Mouse (Mus musculus) urinary bladder, postnatal 36 days (tissue): ENCODE measurements around the gene Epb41l1.

ENCODE experiments used
- DNase-seq, 2 experiments: peaks; one replicate each; pipeline ENCODE4 v3.0.0; 2022; ENCODE audit warnings: low spot score in 2 of 2, mixed read lengths in 1 of 2

The Epb41l1 gene

GRCm38 (mm10) chr2:156533160-156533559 lies 112.5 kb downstream of the Epb41l1 start:
- DNase-seq, result no peak

- no peak for DNase-seq
Measured at GRCm38 (mm10) chr2:156538817-156539555, 118.3 kb downstream of the Epb41l1 start.

- DNase-seq, result no peak
Measured at GRCm38 (mm10) chr2:156540991-156541390, 120.3 kb downstream of the Epb41l1 start.

GRCm38 (mm10) chr2:156542410-156542809 lies 121.7 kb downstream of the Epb41l1 start:
- DNase-seq, result no peak

GRCm38 (mm10) chr2:156543804-156544203 lies 123.1 kb downstream of the Epb41l1 start:
- no peak for DNase-seq

GRCm38 (mm10) chr2:156547123-156547891 lies 126.6 kb downstream of the Epb41l1 start, which contains the start of gene Aar2:
Aar2 (plus strand) TSS chr2:156547584.
- DNase-seq, result peak; percentile 79 to 80

GRCm38 (mm10) chr2:156552421-156552820 lies 131.7 kb downstream of the Epb41l1 start:
- no peak for DNase-seq

GRCm38 (mm10) chr2:156561808-156562207 lies 141.1 kb downstream of the Epb41l1 start:
- no peak for DNase-seq

- no peak for DNase-seq
Measured at GRCm38 (mm10) chr2:156563557-156563956, 142.8 kb downstream of the Epb41l1 start.

- no peak for DNase-seq
Measured at GRCm38 (mm10) chr2:156566512-156566911, 145.8 kb downstream of the Epb41l1 start.

GRCm38 (mm10) chr2:156568647-156569046 lies 147.9 kb downstream of the Epb41l1 start:
- no peak for DNase-seq

- no peak for DNase-seq
Measured at GRCm38 (mm10) chr2:156569261-156569660, 148.6 kb downstream of the Epb41l1 start.

- DNase-seq, result no peak
Measured at GRCm38 (mm10) chr2:156571521-156571920, 150.8 kb downstream of the Epb41l1 start.

GRCm38 (mm10) chr2:156576850-156577587 lies 156.3 kb downstream of the Epb41l1 start:
- DNase-seq, result no peak

GRCm38 (mm10) chr2:156580507-156580906 lies 159.8 kb downstream of the Epb41l1 start:
- DNase-seq, result no peak

- DNase-seq, result no peak
Measured at GRCm38 (mm10) chr2:156581244-156581643, 160.5 kb downstream of the Epb41l1 start.

GRCm38 (mm10) chr2:156582887-156583286 lies 162.2 kb downstream of the Epb41l1 start:
- no peak for DNase-seq

- DNase-seq, result no peak
Measured at GRCm38 (mm10) chr2:156584154-156584796, 163.6 kb downstream of the Epb41l1 start.

GRCm38 (mm10) chr2:156584797-156585471 lies 164.2 kb downstream of the Epb41l1 start:
- DNase-seq, result no peak

- DNase-seq, result no peak
Measured at GRCm38 (mm10) chr2:156589481-156589880, 168.8 kb downstream of the Epb41l1 start.
